Mouse (Mus musculus): ENCODE results near the gene Stra6l. TPM values are rescaled to one million over a fixed set of nuclear protein-coding genes. Genes with fewer than 3 reads are reported as not detected.

Gene Stra6l
- polyA plus RNA-seq, 1 experiment from 2014 or later, result 0.05 TPM

- TF ChIP-seq CTCF (IDR thresholded peaks at IDR 0.05; ENCODE audit: low read depth) (peak; percentile 72), EP300 (optimal IDR thresholded peaks at IDR 0.05) (no peak)
- H3K9ac ChIP-seq (ENCODE audit: low read length), result no peak overlapping the region
- no peak overlapping the region for H3K4me2 ChIP-seq (replicated peaks; ENCODE audit: low read depth)
- ATAC-seq (ENCODE audit: low FRiP score, low TSS enrichment), result no peak
- peak; percentile 29 for DNase-seq (ENCODE audit: low spot score)
- no peaks in the 10 kb centered on the region for H3K36me3 ChIP-seq (ENCODE audit: control insufficient read depth, insufficient read depth, low read length)
- no peak overlapping the region for H3K27ac ChIP-seq (replicated peaks)
- no peak overlapping the region for H3K4me3 ChIP-seq (ENCODE audit: low read depth, low read length)
- no peaks in the 10 kb centered on the region for H3K9me3 ChIP-seq (ENCODE audit: control insufficient read depth, low read length)
- no peaks in the 10 kb centered on the region for H3K27me3 ChIP-seq (ENCODE audit: control insufficient read depth, insufficient read depth, low read length)
- WGBS, result 40% methylated on average over 7 of the region's 7 CpGs
- H3K4me1 ChIP-seq (replicated peaks; ENCODE audit: control insufficient read depth, insufficient read depth), result no peaks in the 10 kb centered on the region
These were observed 32.9 kb upstream of the Stra6l start for GRCm38 (mm10) chr4:45815542-45815941.

DNA sequence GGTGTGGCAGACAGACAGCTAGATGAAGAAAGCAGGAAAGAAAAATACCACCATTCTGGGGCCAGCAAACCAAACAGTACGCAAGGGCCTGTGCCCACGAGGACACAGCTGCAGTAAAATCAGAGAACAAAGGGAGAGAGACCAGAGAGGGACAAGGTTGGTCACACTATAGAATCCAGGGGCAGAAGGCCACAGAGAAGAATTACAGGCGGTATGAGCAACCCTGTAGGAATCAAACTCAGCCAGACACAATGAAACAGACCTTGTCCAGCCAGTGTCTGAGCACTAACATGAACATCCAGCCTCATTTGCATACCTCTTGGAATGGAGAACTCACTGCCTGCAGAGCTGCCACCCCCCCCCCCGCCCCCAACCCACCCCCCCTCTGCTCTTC lies 29.7 kb upstream of the Stra6l start:
- DNase-seq (ENCODE audit: low spot score) (no peak), ATAC-seq (ENCODE audit: low FRiP score, low TSS enrichment) (no peak)
- H3K27ac ChIP-seq (replicated peaks), result no peak overlapping the region
- no peaks in the 10 kb centered on the region for H3K27me3 ChIP-seq (ENCODE audit: control insufficient read depth, insufficient read depth, low read length)
- peak overlapping the region; percentile 50 for H3K4me2 ChIP-seq (replicated peaks; ENCODE audit: low read depth)
- H3K36me3 ChIP-seq (ENCODE audit: control insufficient read depth, insufficient read depth, low read length), result no peaks in the 10 kb centered on the region
- H3K4me3 ChIP-seq (ENCODE audit: low read depth, low read length), result no peak overlapping the region
- H3K9me3 ChIP-seq (ENCODE audit: control insufficient read depth, low read length), result no peaks in the 10 kb centered on the region
- H3K9ac ChIP-seq (ENCODE audit: low read length), result peak overlapping the region; percentile 18; the same call in 1 of the 2 replicates
- 44% methylated on average over 4 of the region's 4 CpGs for whole genome bisulfite sequencing
- TF ChIP-seq EP300 (optimal IDR thresholded peaks at IDR 0.05) (no peak), CTCF (IDR thresholded peaks at IDR 0.05; ENCODE audit: low read depth) (no peak)
- no peaks in the 10 kb centered on the region for H3K4me1 ChIP-seq (replicated peaks; ENCODE audit: control insufficient read depth, insufficient read depth)

- Histone ChIP-seq H3K9me3 (ENCODE audit: control insufficient read depth, low read length) (no peaks in the 10 kb centered on the region), H3K27ac (replicated peaks) (0 out of 2 replicates have a peak overlapping the region, but pooled peaks have one; percentile 6), H3K4me3 (ENCODE audit: low read depth, low read length) (no peak overlapping the region), H3K4me1 (replicated peaks; ENCODE audit: control insufficient read depth, insufficient read depth) (no peaks in the 10 kb centered on the region), H3K4me2 (replicated peaks; ENCODE audit: low read depth) (peak overlapping the region; percentile 50), H3K9ac (ENCODE audit: low read length) (peak overlapping the region; percentile 27), H3K27me3 (ENCODE audit: control insufficient read depth, insufficient read depth, low read length) (no peaks in the 10 kb centered on the region), H3K36me3 (ENCODE audit: control insufficient read depth, insufficient read depth, low read length) (no peaks in the 10 kb centered on the region)
- WGBS, result 4% methylated on average over 17 of the region's 17 CpGs
- ATAC-seq (ENCODE audit: low FRiP score, low TSS enrichment) (0 out of 2 replicates have a peak, but pooled peaks have one; percentile 37), DNase-seq (ENCODE audit: low spot score) (peak; percentile 37)
- TF ChIP-seq EP300 (optimal IDR thresholded peaks at IDR 0.05), result no peak
- TF ChIP-seq CTCF (IDR thresholded peaks at IDR 0.05; ENCODE audit: low read depth), result no peak
These were observed 29.1 kb upstream of the Stra6l start for GRCm38 (mm10) chr4:45819208-45819931.

DNA sequence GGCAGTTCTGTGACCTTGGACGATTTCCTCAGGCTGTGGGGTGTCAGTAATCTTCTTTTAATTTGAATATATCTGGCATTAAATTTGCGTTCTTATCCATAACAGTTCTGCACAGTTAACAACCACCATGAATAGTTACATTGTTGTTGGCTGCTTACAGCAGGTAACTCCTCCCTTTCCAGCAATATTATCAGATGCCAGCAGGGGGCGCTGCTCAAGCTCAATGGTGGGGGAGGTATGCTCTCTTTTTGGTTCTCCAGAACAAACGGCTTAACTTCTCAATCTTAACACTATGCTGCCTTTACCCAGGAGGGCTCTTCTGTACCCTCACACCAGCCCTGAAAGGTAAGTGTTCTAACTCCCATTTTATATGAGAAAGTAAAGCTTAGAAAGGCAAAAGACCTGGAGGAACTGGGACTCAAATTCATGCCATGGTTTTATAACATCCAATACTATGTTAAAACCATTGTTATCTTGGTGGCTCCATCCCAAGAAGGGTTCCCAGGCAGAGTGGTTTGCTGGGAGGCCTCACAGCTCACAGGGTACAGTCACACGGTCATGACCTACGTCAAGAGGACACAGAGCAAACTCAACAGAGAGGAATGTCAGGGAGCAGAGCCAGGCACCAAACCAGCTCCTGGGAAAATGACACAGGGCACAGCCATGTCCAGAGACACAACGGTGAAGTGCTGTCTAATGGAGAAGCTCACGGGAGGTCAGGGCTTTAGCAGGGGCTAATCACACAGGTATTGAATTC lies 28.2 kb upstream of the Stra6l start:
- WGBS, result 41% methylated on average over 8 of the region's 8 CpGs
- ATAC-seq (ENCODE audit: low FRiP score, low TSS enrichment) (0 out of 2 replicates have a peak, but pooled peaks have one; percentile 24), DNase-seq (ENCODE audit: low spot score) (peak; percentile 62)
- Histone ChIP-seq H3K27me3 (ENCODE audit: control insufficient read depth, insufficient read depth, low read length) (0 out of 2 replicates have a peak, but pooled peaks cover 4% of the 10 kb centered on the region), H3K27ac (replicated peaks) (no peak overlapping the region), H3K9ac (ENCODE audit: low read length) (no peak overlapping the region), H3K4me2 (replicated peaks; ENCODE audit: low read depth) (peak overlapping the region; percentile 50; the same call in 1 of the 2 replicates), H3K36me3 (ENCODE audit: control insufficient read depth, insufficient read depth, low read length) (no peaks in the 10 kb centered on the region), H3K9me3 (ENCODE audit: control insufficient read depth, low read length) (no peaks in the 10 kb centered on the region), H3K4me3 (ENCODE audit: low read depth, low read length) (no peak overlapping the region), H3K4me1 (replicated peaks; ENCODE audit: control insufficient read depth, insufficient read depth) (no peaks in the 10 kb centered on the region)
- TF ChIP-seq CTCF (IDR thresholded peaks at IDR 0.05; ENCODE audit: low read depth) (peak; percentile 82), EP300 (optimal IDR thresholded peaks at IDR 0.05) (no peak)

DNA sequence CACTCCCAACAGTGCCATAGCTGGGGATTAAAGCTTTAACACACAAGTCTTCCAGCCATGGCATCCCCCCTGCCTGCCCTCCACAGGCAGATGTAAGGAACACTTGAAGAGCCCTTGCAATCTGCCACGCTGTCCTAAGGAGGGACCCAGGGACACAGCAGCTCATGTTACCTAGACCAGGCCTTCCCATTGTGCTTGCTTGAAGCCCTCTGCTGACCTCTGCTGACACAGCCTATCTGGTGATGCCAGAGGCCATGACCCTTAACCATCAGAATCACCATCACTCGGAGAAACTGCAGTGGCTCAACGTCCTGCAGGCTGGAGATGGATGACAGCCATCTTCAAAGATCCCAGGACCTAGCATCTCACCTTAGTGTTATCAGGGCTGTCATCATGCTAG lies 26.5 kb upstream of the Stra6l start:
- ATAC-seq (ENCODE audit: low FRiP score, low TSS enrichment), result no peak
- no peak overlapping the region for H3K4me2 ChIP-seq (replicated peaks; ENCODE audit: low read depth)
- no peaks in the 10 kb centered on the region for H3K4me1 ChIP-seq (replicated peaks; ENCODE audit: control insufficient read depth, insufficient read depth)
- no peak overlapping the region for H3K4me3 ChIP-seq (ENCODE audit: low read depth, low read length)
- no peaks in the 10 kb centered on the region for H3K9me3 ChIP-seq (ENCODE audit: control insufficient read depth, low read length)
- WGBS, result 53% methylated on average over 3 of the region's 3 CpGs
- no peak for DNase-seq (ENCODE audit: low spot score)
- no peak overlapping the region for H3K27ac ChIP-seq (replicated peaks)
- no peak overlapping the region for H3K9ac ChIP-seq (ENCODE audit: low read length)
- TF ChIP-seq EP300 (optimal IDR thresholded peaks at IDR 0.05) (no peak), CTCF (IDR thresholded peaks at IDR 0.05; ENCODE audit: low read depth) (no peak)
- peaks cover 14% of the 10 kb centered on the region for H3K27me3 ChIP-seq (ENCODE audit: control insufficient read depth, insufficient read depth, low read length)
- no peaks in the 10 kb centered on the region for H3K36me3 ChIP-seq (ENCODE audit: control insufficient read depth, insufficient read depth, low read length)
